Mouse (Mus musculus): ENCODE results near the gene Igfbp5.

GRCm38 (mm10) chr1:72862248-72862647 lies 12.4 kb downstream of the Igfbp5 start:
- TF ChIP-seq CTCF (IDR thresholded peaks at IDR 0.05; ENCODE audit: low read depth) (no peak), EP300 (IDR thresholded peaks at IDR 0.05; ENCODE audit: low read depth) (no peak)

Data from heart, postnatal 0 days (tissue).